Mouse (Mus musculus) ZHBTc4 (cell line): Measurements from ENCODE around the gene Dnajc30.
"Not testable (repeated sequence)": the region's sequence is repeated elsewhere in the genome, so short reads cannot be mapped to it uniquely, and the experiment has no call there.

Source experiments
- DNase-seq: peaks from one replicate; pipeline ENCODE4 v3.0.0-alpha.2; 2011; ENCODE audit warnings: low read depth, low spot score

The Dnajc30 gene

DNA sequence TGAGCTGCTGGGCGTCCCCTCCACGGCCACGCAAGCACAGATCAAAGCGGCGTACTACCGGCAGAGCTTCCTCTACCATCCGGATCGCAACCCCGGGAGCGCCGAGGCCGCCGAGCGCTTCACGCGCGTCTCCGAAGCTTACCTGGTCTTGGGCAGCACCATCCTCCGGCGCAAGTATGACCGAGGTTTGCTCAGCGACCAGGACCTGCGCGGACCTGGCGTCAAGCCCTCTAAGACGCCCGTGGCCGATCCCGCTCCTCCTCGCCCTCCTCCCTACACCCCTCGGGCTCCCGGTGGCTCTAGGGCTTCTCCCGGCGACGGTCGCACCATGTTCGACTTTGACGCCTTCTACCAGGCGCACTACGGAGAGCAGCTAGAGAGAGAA, 372 bp downstream of the Dnajc30 start:
- no peak for DNase-seq

DNA sequence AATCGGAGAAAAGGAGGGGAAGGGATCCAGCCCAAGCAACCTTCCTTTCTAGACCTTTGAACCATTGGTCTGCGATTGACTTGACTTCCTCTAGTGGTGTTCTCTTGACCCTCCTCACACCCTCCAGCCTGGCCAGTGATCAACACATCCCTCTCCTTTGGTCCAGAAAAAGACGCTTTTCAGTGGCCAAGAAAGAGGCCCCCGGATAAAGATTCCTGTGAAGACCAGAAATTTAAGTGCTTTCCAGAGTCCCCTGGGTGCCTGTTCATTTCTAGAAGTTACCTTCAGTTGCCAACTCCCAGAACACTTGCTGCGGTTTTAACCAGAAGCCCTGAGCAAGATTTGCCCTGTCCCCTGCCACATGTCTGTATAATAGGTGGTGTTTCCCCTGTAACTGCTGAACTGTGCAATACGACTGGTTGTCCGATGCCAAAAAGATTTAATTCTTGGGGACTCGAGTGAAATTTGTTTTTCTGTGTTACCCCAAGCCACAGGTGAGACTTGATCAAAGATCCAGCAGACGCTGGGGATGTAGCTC, 976 bp downstream of the Dnajc30 start, which contains the start of gene Bud23:
Bud23 (minus strand) TSS at position 51 of the 538 bp plus-strand sequence.
- DNase-seq: not testable (repeated sequence)

DNA sequence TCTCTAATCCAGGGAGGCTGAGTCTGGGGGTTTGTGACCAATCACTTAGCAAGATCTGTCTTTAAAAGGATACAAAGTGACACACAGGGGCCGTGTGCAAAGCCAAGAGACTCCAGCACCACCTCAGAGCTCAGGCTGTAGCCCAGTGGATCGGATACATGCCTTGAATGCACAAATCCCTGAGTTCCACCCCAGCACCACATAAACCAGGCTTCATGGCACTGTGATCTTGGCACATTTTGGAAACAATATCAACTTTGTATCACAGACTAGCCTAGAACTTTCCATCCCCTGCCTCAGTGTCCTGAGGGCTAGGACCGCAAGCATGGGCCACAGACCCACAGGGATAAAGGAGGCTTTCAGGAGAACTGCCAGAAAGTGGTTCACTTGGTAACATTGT, 2.0 kb downstream of the Dnajc30 start:
- no peak for DNase-seq

DNA sequence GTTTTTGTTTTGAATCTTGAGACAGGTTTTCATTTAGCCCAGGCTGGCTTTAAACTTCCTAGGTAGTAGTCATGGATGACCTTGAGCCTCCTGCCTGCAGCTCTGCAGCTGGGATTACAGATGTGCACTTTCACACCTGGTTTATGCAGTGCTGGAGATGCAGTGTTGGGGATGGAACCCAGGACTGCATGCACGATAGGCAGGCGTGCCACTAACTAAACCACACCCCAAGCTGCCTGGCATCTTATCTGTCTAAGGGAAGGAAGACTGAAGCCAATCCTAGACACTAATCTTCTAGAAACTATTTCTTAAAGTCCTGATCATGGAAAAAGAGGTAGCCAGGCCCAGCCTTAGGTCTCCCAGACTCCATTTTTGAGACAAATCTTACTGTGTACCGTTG, 6.4 kb downstream of the Dnajc30 start:
- DNase-seq: no peak

DNA sequence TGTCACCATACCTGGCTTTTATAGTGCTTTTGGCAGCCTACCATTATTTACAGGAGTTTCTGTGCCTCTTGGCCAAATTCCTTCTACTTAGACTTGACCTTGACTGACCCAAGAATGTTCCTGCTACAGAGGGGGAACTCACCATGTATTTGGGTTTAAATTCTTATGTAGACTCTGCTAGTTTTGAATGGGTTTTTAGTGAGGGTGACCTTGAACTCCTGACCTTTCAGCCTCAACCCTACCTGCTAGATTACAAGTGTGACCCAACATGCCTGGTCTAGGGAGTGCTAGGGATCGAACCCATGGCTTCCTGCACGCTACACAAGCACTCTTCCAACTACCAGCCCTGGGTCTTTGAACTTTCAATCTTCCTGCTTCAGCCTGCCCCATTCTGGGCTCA, 8.1 kb downstream of the Dnajc30 start:
- DNase-seq: peak; percentile 59

DNA sequence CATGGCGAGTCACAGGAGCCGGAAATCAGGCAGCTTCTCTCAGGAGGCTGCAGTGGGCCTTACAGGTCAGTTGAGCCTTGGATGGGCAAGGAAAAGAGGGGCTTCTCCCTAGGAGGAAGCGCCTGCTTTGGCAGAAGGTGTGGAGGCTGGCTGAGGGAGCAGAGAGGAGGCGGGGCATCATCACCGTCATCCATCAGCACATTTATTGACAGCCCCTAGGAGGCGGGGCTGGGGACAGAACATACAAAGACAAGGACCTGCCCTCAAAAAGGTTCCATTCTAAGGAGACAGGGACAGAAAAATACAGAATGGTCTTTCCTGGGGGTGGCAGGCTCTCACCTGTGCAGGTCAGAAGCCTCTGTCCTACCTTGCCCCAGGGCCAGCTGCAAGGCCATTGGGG, 8.7 kb downstream of the Dnajc30 start:
- DNase-seq: peak; percentile 88

DNA sequence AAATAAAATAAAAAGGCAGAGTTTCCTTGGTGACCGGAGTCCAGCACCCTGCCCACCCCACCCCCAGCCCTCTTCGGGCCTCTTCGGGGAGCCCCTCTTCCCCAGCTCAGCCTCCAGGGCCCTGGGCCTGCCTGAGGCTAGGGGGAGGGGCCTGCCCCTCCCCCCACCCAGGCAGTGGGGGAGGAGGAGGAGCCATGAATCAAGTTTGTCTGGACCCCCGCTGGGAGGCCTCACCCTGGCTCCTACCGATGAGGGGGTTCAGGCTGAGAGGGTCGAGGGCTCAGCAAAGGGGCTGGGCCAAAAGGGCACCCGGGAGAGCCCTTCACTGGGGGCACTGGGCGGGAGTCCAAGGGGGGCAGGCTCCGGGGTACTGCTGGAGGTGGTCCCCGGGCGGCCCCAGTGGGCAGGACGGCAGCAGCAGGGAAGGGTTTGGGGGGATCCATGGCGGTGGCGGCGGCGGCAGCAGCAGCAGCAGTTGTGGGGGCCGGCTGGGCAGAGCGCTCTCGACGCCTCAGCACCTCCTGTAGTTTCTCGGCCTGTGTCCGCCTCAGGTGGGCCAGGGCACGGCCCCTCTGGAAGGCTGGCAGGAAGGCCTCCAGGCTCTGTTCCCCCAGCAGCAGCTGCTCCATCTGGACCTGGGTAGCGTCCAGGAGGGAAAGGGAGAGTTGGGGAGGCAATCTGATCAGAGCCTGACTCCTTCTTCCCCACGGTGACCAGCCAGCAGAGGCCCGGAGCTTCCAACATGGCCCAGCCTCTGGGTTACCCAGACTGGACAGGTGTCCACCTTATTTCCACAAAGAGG, 9.5 kb downstream of the Dnajc30 start:
- DNase-seq: peak; percentile 61

DNA sequence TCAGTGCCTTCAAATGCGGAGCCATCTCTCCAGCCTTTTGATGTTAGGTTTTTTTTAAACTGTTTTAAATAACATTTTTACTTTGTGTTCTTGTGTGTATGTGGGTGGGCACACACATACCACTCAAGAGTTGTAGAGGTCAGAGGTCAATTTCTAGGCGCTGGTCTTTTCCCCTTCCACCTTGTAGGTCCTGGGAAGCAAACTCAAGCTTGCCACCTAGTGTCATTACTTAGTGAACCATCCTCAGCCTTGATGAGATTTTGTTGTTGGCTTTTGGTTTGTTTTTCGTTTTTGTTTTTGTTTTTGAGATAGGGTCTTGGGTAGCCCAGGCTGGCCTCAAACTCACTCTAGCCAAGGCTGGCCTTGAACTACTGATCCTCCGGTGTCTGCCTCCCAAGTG, 11.7 kb downstream of the Dnajc30 start:
- DNase-seq: no peak

DNA sequence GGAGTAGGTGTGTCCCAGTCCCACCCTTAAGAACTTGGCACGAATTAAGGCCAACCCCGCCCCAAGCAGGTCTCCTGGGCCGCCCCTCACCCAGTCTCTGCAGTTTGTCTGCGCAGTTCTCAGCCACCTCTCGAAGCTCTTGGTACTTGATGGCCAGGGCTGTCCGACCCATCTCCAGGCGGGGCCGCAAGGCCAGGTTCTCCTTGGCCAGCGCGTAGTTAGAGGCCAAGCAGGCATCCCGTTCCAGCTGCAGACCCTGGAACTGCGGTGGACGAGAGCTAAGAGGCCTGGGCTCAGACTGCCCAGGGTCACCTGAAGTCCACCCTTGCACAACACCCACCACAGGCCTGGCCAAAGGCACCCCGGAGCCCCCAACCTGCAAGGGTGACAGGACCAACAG, 12.4 kb downstream of the Dnajc30 start:
- no peak for DNase-seq

DNA sequence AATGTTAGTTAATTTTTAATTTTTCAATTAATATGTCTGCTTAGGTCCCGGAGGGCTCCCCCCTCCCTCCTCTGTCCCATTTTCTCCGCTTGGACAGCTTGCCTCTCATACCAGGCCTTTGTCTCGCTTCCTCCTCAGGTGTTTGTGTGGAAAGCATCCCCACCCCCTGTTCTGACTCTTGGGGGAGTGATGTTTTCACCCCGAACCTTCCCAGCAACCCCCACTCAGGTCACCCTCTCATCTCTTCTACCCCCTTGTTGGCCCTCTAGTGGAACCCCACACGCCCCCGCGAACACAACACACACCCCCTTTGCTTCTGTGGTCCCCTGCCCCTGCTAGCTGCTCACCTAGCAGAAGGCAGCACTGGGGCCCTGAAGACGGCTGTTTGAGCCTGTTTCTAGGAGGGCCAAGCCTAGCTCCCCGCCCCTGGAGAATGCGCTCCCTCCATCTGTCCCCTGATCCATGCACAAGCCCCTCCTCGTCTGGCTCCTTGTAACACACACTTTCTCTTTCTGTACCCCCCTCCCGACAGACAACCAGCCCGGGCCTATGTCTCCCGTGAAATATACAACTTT, 13.0 kb downstream of the Dnajc30 start:
- peak; percentile 61 for DNase-seq

DNA sequence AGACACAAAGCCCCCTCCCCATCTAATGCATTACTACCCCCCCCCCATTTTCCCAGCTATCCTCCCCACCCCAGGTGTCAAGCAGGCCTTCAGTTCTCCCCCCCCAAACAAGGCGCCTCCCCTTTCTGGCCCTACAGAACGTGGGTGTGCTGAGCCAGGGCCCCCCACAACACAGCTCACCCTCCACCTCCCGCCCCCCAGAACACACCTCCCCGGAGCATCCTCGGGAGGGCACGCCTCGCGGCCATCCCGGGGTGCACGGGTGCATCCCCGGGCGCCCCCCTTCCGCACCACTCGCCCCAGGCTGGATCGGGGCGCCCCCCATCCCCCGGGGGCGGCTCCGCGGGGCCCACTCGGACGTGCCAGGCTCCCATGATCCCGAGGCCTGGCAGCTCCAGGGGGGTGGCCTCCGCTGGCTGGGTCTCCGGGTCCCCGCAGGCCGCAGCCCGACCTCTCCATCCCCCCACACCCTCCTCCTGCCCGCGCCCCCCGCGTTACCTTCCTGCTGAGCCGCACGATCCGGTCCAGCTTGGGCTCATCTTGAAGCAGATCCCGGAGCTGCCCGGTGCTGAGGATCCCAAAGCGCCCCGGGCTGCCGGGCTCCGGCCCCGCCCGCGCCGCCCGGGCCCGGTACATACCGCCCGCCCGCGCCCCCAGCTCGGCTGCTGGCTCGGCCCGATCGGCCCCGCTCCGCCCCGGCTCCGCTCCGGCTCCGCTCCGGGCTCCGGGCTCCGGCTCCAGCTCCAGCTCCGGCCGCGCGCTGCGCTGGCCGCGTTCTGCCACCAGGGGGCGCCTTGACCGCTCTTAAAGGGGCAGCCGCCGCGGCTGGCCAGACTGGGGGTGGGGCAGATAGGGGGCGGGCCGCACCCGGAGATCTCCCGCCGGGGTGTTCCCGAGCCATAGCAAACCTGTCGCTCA, 13.8 kb downstream of the Dnajc30 start, which contains the start of gene Vps37d:
Vps37d (minus strand) TSS at position 703 of the 918 bp plus-strand sequence.
- peak; percentile 93 for DNase-seq

DNA sequence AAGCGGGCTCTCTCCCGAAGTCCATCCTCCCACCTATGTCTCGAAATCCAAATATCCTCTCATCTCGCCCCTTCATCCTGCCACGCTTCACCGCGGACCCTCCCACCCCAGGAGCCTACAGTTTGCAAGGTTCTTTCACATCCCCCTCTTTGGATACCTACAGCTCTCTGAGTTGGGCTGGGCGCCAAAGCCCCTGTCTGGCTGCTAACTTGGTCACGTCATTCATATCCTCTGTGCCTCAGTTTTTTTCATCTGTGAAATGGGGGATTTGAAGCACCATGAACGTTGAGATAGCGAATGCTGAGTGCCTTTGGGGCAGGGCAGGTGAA, 14.4 kb downstream of the Dnajc30 start:
- no peak for DNase-seq

DNA sequence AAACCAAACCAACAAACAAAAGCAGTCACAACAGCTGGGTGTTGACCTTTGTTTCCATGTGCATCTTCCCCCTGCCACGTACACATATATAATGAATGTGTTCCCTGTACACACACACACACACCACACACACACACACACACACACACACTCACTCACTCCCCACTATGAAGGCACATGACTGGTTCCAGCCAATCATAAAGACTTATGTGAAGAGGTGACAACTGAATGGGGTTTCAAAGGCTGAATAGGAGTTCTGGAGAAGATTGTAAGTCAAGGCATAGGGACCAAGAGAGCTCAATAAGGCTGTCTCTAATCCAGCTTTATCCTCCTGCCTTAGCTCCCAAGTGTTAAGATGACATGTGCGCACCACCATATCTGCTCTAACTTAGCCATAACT, 15.6 kb downstream of the Dnajc30 start:
- DNase-seq: no peak

DNA sequence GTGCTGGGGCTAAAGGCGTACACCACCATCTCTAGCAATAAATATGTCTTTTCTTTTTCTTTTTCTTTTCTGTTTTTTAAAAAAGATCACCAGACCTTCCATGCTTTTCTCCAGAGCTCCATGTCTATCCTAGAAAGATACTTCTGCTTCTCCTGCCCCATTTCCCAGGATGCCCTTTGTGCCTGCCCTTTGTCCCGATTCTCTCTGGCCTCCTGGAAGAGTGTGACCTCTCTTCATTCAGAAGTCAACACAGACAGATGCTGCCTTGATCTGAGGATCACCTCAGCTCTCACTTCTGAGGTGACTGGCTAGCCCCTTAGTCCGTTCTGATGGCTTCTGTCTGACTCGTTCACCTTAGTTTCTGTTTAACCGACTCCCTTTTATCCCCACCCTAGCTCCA, 16.5 kb downstream of the Dnajc30 start:
- no peak for DNase-seq

DNA sequence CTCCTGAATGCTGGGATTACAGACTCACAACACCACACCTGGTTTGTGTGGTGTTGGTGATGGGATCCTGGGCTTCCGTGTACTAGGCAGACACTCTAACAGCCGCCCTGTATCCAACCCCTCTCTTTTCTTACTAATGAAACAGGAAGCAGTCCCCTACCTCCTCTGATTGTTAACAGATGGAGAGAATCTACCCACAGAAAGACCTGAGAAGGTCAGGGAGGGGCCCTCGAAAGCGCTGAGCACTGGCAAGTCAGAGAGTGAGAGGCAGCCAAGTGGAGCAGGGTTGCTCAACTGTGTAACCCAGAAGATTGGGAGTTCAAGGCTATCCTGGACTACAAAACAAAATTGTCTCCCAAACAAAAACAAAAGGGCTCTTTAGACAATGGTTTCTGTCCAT, 22.9 kb downstream of the Dnajc30 start:
- no peak for DNase-seq

DNA sequence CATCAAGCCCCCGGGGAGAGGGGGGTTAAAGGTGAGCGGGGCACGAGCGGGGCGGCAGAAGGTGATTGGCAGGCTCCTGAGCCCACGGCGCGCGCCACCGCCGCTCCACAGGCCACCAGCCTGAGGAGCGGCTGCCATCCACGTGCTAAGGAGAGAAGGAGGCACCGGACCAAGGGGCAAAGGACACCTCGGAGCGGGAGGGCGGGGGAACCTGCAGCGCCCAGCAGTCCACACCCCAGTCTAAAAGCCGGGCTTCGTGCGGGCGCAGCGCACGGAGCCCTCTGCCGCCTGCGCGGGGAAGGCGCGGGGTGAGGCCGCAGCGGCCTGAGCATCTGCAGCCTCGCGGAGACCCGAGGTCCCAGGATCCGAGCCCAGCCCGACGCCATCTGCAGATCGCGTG, 25.7 kb downstream of the Dnajc30 start, which contains the start of gene Mlxipl:
Mlxipl (plus strand) TSS at position 238 of the 400 bp plus-strand sequence.
- peak; percentile 57 for DNase-seq

DNA sequence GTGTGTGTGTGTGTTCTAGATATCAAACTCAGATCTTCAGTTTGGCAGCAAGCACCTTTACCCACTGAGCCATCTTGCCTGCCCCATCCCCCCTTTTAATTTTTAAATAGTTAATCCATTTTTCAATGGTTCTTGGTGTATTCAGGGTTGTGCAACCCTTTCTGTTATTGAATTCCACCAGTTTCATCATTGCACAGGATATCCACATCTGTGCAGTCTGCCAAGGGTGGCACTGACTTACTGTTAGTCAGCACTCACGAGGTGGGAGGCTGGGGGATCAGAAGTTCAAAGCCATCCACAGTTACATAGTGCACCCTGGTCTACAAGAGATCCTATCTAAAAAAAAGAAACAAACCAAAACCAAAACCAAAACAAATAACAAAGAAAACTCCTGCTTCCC, 37.0 kb downstream of the Dnajc30 start:
- DNase-seq: no peak

DNA sequence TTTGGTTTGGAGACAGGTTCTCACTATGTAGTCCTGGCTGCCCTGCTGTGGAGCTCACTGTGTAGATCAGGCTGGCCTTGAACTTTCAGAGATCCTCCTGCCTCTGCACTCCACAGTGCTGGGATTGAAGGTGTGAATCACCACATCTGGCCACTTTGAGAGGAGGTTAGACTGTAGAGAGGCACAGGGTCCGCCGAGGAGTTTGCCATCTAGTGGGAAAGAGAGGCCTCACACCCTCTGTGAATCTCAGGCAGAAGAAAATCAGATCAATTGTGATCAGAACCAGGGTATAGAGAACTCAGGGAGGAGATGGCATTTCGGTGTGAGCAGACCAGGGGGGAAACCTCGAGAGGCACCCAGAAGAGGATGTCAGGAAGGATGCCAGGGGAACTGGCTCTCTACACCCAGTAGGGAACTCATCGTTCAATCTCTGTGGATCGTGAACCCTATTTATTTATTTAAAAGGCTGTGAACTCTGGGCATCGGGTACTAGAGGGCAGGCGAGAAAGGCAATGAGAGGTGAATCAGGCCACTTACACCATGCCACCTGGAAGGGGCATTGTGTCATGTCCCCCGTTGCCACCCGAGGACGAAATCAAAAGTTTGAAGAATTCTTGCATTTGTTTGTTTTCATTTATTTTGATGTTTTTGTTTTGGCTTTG, 40.1 kb downstream of the Dnajc30 start:
- peak; percentile 76 for DNase-seq

DNA sequence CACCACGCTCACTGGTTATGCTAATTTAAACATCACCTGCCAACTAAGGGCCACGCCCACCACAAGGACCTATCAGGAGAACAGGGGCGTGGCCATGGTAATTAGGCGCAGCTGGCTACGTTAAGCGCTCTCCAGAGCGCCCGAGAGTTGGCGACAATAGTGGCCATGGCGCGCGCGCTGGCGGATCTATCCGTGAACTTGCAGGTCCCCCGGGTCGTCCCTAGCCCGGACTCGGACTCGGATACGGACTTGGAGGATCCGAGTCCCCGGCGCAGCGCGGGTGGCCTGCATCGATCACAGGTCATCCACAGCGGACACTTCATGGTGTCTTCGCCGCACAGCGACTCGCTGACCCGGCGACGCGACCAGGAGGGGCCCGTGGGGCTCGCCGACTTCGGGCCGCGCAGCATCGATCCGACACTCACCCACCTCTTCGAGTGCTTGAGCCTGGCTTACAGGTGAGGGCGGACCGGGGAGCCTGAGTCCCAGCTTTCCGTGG, 42.8 kb downstream of the Dnajc30 start:
- peak; percentile 98 for DNase-seq

DNA sequence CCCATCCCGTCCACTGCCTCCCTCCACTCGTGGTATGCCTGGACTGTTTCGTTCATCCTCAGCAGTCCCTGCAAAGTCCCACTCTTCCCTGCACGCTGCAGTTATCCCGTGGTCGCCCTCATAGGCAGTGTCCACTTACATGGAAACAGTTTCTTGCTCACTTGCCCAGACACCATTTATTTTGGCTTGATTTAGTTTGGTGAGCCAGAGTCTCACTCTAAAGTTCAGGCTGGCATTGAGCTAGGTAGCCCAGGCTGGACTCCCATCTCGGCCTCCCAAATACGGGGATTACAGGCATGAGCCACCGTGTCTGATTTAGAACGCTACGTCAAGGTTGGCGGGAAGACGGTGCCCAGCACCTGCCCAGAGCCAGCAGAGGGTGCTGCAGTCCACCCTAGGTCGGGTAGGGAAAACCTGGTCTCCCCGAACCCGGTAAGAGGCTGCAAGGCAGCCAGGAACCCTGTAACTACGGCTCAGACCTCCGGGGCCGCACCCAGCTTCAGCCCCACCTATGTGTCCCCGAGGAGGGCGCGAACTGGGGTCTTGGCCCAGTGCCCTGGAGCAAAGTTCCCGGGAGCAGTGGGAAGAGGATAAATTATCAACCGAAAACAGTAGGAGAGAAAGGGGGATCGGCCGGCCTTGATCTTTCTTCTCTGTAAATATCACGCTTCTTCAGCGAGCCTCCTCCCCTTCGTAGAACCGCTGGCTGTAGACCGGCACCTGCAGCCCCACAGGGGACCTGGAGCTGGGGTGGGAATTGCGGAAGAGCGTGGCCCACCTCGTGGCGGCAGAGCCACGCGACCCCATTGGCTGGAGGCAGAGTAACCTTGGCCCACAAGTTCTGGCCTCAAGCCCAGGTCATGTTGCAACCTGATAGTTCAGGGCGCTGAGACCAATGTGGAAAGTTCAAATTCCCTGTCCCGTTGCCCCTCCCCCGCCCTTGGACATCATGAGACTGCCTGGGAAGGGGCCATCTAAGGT, 43.8 kb downstream of the Dnajc30 start:
- peak; percentile 70 for DNase-seq
